Mouse (Mus musculus) testis, adult 2 months (tissue): ENCODE results near the gene Gpr182.

Source experiments
- CTCF ChIP-seq: fragments of 200-500 bp; IDR thresholded peaks from 2 replicates; pipeline ENCODE4 v1.5.1; 2012; ENCODE audit warnings: low read depth, mild to moderate bottlenecking, inconsistent platforms, low read length, moderate library complexity; ENCODE audit not compliant: control insufficient read depth, insufficient read depth, insufficient replicate concordance
- POLR2A ChIP-seq: fragments of 200-500 bp; IDR thresholded peaks from 2 replicates; pipeline ENCODE4 v1.6.1; 2012; ENCODE audit warnings: low read depth, mild to moderate bottlenecking, inconsistent platforms, low read length, moderate library complexity; ENCODE audit not compliant: control insufficient read depth

DNA sequence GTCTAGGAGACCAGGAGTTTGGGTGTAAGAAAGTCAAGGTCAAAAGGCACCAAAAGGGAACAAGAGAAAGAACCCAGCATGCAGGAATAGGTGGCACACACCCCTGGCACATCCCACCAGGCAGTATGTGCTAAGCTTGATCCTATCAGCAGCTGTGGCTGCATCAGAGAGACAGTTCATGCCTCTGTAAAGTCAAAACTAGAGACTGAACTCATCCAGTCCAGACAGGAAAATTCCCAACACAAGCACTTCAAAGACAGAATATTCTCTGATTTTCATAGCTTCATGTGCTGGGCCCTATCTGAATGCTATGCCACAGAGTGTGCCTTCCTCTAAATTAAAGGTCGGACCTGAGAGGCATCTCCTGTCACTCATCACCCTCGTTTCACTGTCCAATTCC, 14.0 kb downstream of the Gpr182 start:
- no peak for TF ChIP-seq POLR2A
- no peak for TF ChIP-seq CTCF
